Mouse (Mus musculus) heart, embryonic 11.5 days (tissue): Measurements from ENCODE around the gene L3mbtl4. TPM values are rescaled to one million over a fixed set of nuclear protein-coding genes. Genes with fewer than 3 reads are reported as not detected.

Source experiments
- ATAC-seq: fragments of 200-750 bp; cut with Nextera tagmentation; replicated peaks from 2 replicates; pipeline ENCODE4 v1.8.0; 2017; ENCODE audit warnings: moderate library complexity; ENCODE audit not compliant: insufficient number of reproducible peaks, low FRiP score, low TSS enrichment
- H3K27ac ChIP-seq: fragments of 300-500 bp; sonication (generic); 2 replicates; pipeline ENCODE4 v1.5.1; 2014; ENCODE audit warnings: mild to moderate bottlenecking, low read depth, low read length
- H3K27me3 ChIP-seq: fragments of 300-500 bp; sonication (generic); 2 replicates; pipeline ENCODE4 v1.6.1; 2014; ENCODE audit warnings: mild to moderate bottlenecking, low read length, mixed read lengths; ENCODE audit not compliant: control insufficient read depth, insufficient read depth
- H3K36me3 ChIP-seq: fragments of 300-500 bp; sonication (generic); 2 replicates; pipeline ENCODE4 v1.6.1; 2014; ENCODE audit warnings: mild to moderate bottlenecking, low read length, moderate library complexity, mixed read lengths; ENCODE audit not compliant: control insufficient read depth, insufficient read depth
- H3K4me1 ChIP-seq: fragments of 300-500 bp; sonication (generic); 2 replicates; pipeline ENCODE4 v1.6.1; 2014; ENCODE audit warnings: low read length; ENCODE audit not compliant: control insufficient read depth, insufficient read depth
- H3K4me2 ChIP-seq: fragments of 300-500 bp; sonication (generic); 2 replicates; pipeline ENCODE4 v1.6.1; 2014; ENCODE audit warnings: mild to moderate bottlenecking, moderate library complexity
- H3K4me3 ChIP-seq: fragments of 300-500 bp; sonication (generic); 2 replicates; pipeline ENCODE4 v1.5.1; 2014; ENCODE audit warnings: low read depth, low read length
- H3K9ac ChIP-seq: fragments of 300-500 bp; sonication (generic); 2 replicates; pipeline ENCODE4 v1.6.1; 2014; ENCODE audit warnings: mild to moderate bottlenecking, low read depth, low read length, moderate library complexity
- H3K9me3 ChIP-seq: fragments of 300-500 bp; sonication (generic); replicated peaks from 2 replicates; pipeline ENCODE4 v1.6.1; 2016; ENCODE audit warnings: low read length; ENCODE audit not compliant: control insufficient read depth
- WGBS: fragments of 180-500 bp; shearing (Covaris S2); extraction: QIAGEN DNeasy Blood & Tissue Kit; methylation state at CpG from one replicate; pipeline ENCODE4 v1.1.7; 2014; ENCODE audit not compliant: insufficient replicate concordance; 5-methylcytosine and 5-hydroxymethylcytosine counted together
- polyA plus RNA-seq: library from polyadenylated mRNA; unstranded; fragments of >200 nt; fragmentation: Nextera tagmentation; extraction: Ambion mirVana; gene quantifications from 2 replicates; pipeline ENCODE4 v1.2.1, GENCODE M21; 2014

Gene L3mbtl4
- polyA plus RNA-seq, 1 experiment from 2014 or later = not detected

DNA sequence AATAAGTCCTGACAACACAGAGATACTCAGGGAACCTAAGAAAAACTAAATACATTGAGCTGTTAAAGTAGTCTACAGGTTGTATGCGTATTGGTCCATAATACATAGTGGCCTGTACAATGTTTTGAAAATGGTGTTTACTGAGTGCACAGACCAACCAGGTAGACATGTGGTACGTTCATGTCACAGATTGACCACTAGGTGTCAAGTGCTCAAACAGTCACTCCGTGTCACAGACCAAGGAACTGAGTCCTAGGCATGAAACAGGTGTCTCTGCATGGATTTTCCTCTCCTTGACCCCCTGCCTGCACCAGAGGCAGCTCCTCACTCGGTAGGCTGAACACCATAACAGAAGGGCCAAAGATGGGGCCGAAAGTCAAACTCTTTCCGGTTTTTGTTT is 366.6 kb downstream of the L3mbtl4 start:
- no peaks in the 10 kb centered on the region for H3K36me3 ChIP-seq
- H3K4me2 ChIP-seq = no peak overlapping the region
- ATAC-seq = no peak
- 71% methylated on average over 6 of the region's 6 CpGs for WGBS
- no peak overlapping the region for H3K9ac ChIP-seq
- H3K4me3 ChIP-seq = no peak overlapping the region
- H3K4me1 ChIP-seq = no peaks in the 10 kb centered on the region
- no peaks in the 10 kb centered on the region for H3K27me3 ChIP-seq
- no peaks in the 10 kb centered on the region for H3K9me3 ChIP-seq
- no peak overlapping the region for H3K27ac ChIP-seq

DNA sequence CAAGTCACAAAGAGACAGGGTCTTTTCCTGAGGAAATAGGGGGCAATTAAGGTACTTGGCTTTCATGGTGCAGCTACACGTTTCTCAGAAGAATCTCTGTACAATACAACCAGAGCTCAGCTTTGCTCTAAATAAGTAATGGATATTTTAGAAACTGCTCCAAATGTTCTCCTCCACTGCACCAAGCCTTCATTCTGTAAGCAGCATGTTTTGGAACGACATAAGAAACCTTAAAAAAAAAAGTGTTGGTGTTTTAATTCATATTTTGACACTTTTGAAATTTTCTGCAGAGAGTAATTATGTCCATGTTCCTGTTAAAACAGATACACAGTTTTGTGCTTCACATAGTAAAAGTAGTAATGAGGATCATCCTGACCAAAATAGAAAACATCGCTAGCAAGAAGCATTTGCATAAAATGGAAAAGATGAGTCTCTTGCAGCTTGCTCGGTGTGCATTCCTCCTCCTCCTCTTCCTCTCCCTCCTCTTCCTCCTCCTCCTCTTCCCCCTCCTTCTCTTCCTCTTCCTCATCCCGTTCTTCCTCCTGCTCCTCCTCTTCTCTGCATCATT is 369.0 kb downstream of the L3mbtl4 start:
- H3K27ac ChIP-seq = no peak overlapping the region
- H3K4me1 ChIP-seq = no peaks in the 10 kb centered on the region
- no peak overlapping the region for H3K4me2 ChIP-seq
- H3K4me3 ChIP-seq = no peak overlapping the region
- ATAC-seq = no peak
- 68% methylated on average over 5 of the region's 5 CpGs for WGBS
- no peaks in the 10 kb centered on the region for H3K9me3 ChIP-seq
- no peak overlapping the region for H3K9ac ChIP-seq
- no peaks in the 10 kb centered on the region for H3K36me3 ChIP-seq
- H3K27me3 ChIP-seq = no peaks in the 10 kb centered on the region

DNA sequence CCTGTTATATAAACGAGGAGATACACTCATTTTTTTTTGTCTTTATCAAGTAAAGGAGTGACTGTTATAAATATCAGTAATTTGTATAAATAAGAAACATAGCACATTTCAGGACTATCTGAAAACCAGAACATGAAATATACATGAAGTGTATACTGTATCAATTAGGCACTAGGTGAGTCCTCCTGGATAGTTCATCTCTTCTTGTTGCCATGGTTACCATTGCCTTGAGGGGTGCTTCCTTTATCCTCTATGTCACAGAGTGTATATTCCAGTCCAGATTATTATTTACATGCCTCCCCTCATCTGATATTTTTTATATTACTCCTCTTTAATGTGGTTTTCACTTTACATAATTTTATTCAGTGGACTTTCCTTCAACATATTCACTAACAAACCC is 392.9 kb downstream of the L3mbtl4 start:
- H3K4me2 ChIP-seq = no peak overlapping the region
- no peak for ATAC-seq
- H3K36me3 ChIP-seq = no peaks in the 10 kb centered on the region
- H3K9me3 ChIP-seq = no peaks in the 10 kb centered on the region
- no peak overlapping the region for H3K27ac ChIP-seq
- no peak overlapping the region for H3K4me3 ChIP-seq
- H3K9ac ChIP-seq = no peak overlapping the region
- no peaks in the 10 kb centered on the region for H3K27me3 ChIP-seq
- WGBS = 66% methylated on average over 1 of the region's 1 CpGs
- no peaks in the 10 kb centered on the region for H3K4me1 ChIP-seq

DNA sequence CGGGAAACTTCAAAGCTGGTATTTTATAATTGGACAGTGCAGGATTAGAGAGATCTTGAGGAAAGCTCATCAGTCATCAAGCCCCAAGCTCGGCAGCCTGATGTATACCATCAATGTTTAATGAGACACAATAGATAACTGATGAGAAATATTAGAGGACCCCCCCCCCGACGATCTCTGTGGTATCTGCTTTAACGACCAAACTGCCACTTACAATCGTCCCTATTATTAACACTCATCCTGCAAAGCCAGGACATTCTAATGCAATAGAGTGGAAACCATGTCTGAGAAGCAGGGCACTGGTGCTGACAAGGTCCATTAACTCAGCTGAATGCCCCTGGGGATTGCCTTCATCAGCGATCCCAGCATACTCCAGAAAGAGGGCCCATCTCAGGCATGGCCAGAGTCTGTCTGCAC is 398.5 kb downstream of the L3mbtl4 start:
- ATAC-seq = no peak
- 66% methylated on average over 7 of the region's 7 CpGs for WGBS
- no peaks in the 10 kb centered on the region for H3K36me3 ChIP-seq

GRCm38 (mm10) chr17:68710701-68711100 is 437.1 kb downstream of the L3mbtl4 start:
- Histone ChIP-seq H3K9me3 (no peaks in the 10 kb centered on the region), H3K4me2 (no peak overlapping the region), H3K9ac (no peak overlapping the region), H3K36me3 (no peaks in the 10 kb centered on the region), H3K27me3 (no peaks in the 10 kb centered on the region), H3K4me1 (no peaks in the 10 kb centered on the region), H3K27ac (no peak overlapping the region), H3K4me3 (no peak overlapping the region)
- ATAC-seq = no peak
- 74% methylated on average over 5 of the region's 5 CpGs for WGBS

More for the DNA sequence above, 398.5 kb downstream of the L3mbtl4 start:
- no peaks in the 10 kb centered on the region for H3K4me1 ChIP-seq
- H3K9ac ChIP-seq = no peak overlapping the region
- H3K27me3 ChIP-seq = no peaks in the 10 kb centered on the region
- no peak overlapping the region for H3K4me2 ChIP-seq
- no peak overlapping the region for H3K4me3 ChIP-seq
- H3K9me3 ChIP-seq = no peaks in the 10 kb centered on the region
- H3K27ac ChIP-seq = no peak overlapping the region

DNA sequence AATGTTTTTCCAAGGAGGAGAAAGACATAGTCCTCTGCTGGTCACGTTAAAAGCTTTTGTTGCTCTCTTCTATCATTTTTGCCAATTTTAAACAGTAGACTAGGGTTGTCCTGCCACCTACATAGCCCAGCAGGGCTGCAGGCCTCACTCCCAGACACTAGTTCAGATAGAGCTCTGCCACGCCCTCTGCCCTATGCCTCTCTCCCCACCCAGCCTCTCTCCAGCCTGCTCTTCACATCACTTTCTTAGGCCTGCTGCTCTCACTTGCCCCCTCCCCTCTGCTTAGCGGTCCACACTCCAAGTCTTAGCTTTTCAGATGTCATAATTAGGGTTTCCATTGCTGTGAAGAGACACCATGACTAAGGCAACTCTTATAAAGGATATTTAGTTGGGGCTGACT is 437.8 kb downstream of the L3mbtl4 start:
- WGBS = 68% methylated on average over 3 of the region's 3 CpGs
- H3K27ac ChIP-seq = no peak overlapping the region
- no peaks in the 10 kb centered on the region for H3K4me1 ChIP-seq

GRCm38 (mm10) chr17:68748296-68748695 is 474.7 kb downstream of the L3mbtl4 start:
- H3K27ac ChIP-seq = no peak overlapping the region
- H3K9ac ChIP-seq = no peak overlapping the region
- 60% methylated on average over 1 of the region's 1 CpGs for WGBS
- no peaks in the 10 kb centered on the region for H3K36me3 ChIP-seq
- H3K4me3 ChIP-seq = no peak overlapping the region
- ATAC-seq = no peak
- H3K4me2 ChIP-seq = no peak overlapping the region
- H3K9me3 ChIP-seq = no peaks in the 10 kb centered on the region
- no peaks in the 10 kb centered on the region for H3K4me1 ChIP-seq
- no peaks in the 10 kb centered on the region for H3K27me3 ChIP-seq

More for the DNA sequence above, 437.8 kb downstream of the L3mbtl4 start:
- no peak overlapping the region for H3K4me2 ChIP-seq
- H3K36me3 ChIP-seq = no peaks in the 10 kb centered on the region
- ATAC-seq = no peak
- no peak overlapping the region for H3K4me3 ChIP-seq
- no peak overlapping the region for H3K9ac ChIP-seq
- no peaks in the 10 kb centered on the region for H3K27me3 ChIP-seq
- no peaks in the 10 kb centered on the region for H3K9me3 ChIP-seq

DNA sequence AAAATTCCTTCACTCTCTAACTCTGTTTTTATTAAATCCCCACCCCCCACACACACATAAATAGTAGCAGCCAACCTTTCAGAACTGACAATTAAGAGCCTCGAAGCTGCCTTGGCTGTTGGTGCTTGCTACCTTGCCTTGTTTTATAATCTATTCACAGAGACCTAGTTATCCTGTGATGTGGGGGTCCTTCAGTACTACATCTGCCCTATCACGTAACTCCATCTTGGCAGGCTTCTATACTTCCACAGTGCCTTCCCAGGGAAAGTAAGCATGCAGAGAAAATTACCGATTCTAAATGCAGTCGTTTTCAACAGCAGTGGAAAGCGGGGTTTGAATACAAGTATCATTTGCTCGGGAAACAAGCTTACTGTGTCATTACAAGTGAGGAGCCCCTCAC is 476.9 kb downstream of the L3mbtl4 start:
- ATAC-seq = no peak
- H3K4me2 ChIP-seq = no peak overlapping the region
- 74% methylated on average over 6 of the region's 6 CpGs for WGBS
- H3K9ac ChIP-seq = no peak overlapping the region
- H3K9me3 ChIP-seq = no peaks in the 10 kb centered on the region
- H3K4me1 ChIP-seq = no peaks in the 10 kb centered on the region
- no peak overlapping the region for H3K27ac ChIP-seq
- H3K36me3 ChIP-seq = no peaks in the 10 kb centered on the region
- H3K4me3 ChIP-seq = no peak overlapping the region
- H3K27me3 ChIP-seq = no peaks in the 10 kb centered on the region

DNA sequence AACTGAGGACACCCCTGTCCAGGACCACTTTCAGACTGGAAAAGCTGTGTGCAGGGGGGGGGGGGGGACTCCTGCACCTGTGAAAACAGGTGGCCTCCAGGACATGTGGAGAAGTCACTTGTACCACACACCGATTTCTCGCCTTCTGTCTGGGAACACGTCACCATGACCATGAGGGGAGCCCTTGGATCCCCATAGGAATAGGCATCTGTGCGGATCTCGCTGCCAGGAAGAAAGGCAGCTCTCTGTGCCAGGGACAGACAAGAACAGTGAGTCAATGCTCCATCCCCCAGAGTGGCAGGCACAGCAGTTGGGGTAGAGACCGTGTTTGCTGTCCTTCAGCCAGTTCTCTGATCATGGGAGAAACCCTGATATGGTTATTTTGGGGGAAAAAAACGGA is 479.5 kb downstream of the L3mbtl4 start:
- WGBS = 74% methylated on average over 7 of the region's 7 CpGs
- H3K9me3 ChIP-seq = no peaks in the 10 kb centered on the region
- H3K4me2 ChIP-seq = no peak overlapping the region
- no peak for ATAC-seq
- no peak overlapping the region for H3K4me3 ChIP-seq
- no peaks in the 10 kb centered on the region for H3K36me3 ChIP-seq
- H3K4me1 ChIP-seq = no peaks in the 10 kb centered on the region
- H3K9ac ChIP-seq = no peak overlapping the region
- no peak overlapping the region for H3K27ac ChIP-seq
- H3K27me3 ChIP-seq = no peaks in the 10 kb centered on the region
